Mouse (Mus musculus): Measurements from ENCODE around the gene Cyp4f18. TPM values are rescaled to one million over a fixed set of nuclear protein-coding genes. Genes with fewer than 3 reads are reported as not detected.
A peak's percentile ranks its signal among the peaks of the same experiment; 100 is the strongest.
"Not testable (repeated sequence)": the region's sequence is repeated elsewhere in the genome, so short reads cannot be mapped to it uniquely, and the experiment has no call there.

Cyp4f18 gene
- polyA plus RNA-seq (2012; rRNA removed): 18.2 and 26.4 TPM in 2 replicates

GRCm38 (mm10) chr8:72009473-72009872 is at the start of gene Cyp4f18:
Gene Cyp4f18 (minus strand): TSS chr8:72009626.
- DNase-seq: no peak
- H3K4me1 ChIP-seq (ENCODE audit: control insufficient read depth, insufficient read depth, low read length): no peaks in the 10 kb centered on the region
- WGBS: 63% methylated on average over 3 of the region's 3 CpGs
- no peak within 1 kb of the TSS for H3K4me3 ChIP-seq (replicated peaks; ENCODE audit: extremely low read depth, low read depth, low read length)
- TF ChIP-seq POLR2A (IDR thresholded peaks at IDR 0.05; ENCODE audit: borderline replicate concordance, extremely low read depth, low read depth, low read length) (no peak), CTCF (IDR thresholded peaks at IDR 0.05; ENCODE audit: insufficient read depth, low read length) (no peak)

GRCm38 (mm10) chr8:72057643-72058042 is 48.2 kb upstream of the Cyp4f18 start:
- DNase-seq; H3K4me3 ChIP-seq (replicated peaks; ENCODE audit: extremely low read depth, low read depth, low read length): not testable (repeated sequence)
- WGBS: 76% methylated on average over 3 of the region's 4 CpGs

GRCm38 (mm10) chr8:72054633-72055032 is 45.2 kb upstream of the Cyp4f18 start:
- DNase-seq; H3K4me1 ChIP-seq (ENCODE audit: control insufficient read depth, insufficient read depth, low read length); H3K4me3 ChIP-seq (replicated peaks; ENCODE audit: extremely low read depth, low read depth, low read length): not testable (repeated sequence)

More at GRCm38 (mm10) chr8:72057643-72058042, 48.2 kb upstream of the Cyp4f18 start:
- H3K4me1 ChIP-seq (ENCODE audit: control insufficient read depth, insufficient read depth, low read length): not testable (repeated sequence)

GRCm38 (mm10) chr8:72042493-72042892 is 33.1 kb upstream of the Cyp4f18 start:
- no peak for TF ChIP-seq CTCF (IDR thresholded peaks at IDR 0.05; ENCODE audit: insufficient read depth, low read length)
- TF ChIP-seq POLR2A (IDR thresholded peaks at IDR 0.05; ENCODE audit: borderline replicate concordance, extremely low read depth, low read depth, low read length): no peak
- DNase-seq: no peak
- Histone ChIP-seq H3K4me1 (ENCODE audit: control insufficient read depth, insufficient read depth, low read length) (no peaks in the 10 kb centered on the region), H3K4me3 (replicated peaks; ENCODE audit: extremely low read depth, low read depth, low read length) (no peak overlapping the region)
- WGBS: 69% methylated on average over 1 of the region's 1 CpGs

- WGBS: 72% methylated on average over 4 of the region's 4 CpGs
- not testable (repeated sequence) for DNase-seq; H3K4me1 ChIP-seq (ENCODE audit: control insufficient read depth, insufficient read depth, low read length); H3K4me3 ChIP-seq (replicated peaks; ENCODE audit: extremely low read depth, low read depth, low read length)
Measured at GRCm38 (mm10) chr8:72040918-72041317, 31.5 kb upstream of the Cyp4f18 start, which contains the start of gene Olfr372. Gene Olfr372 (plus strand): TSS chr8:72041218.

- DNase-seq: peak; percentile 40
- H3K4me3 ChIP-seq (replicated peaks; ENCODE audit: extremely low read depth, low read depth, low read length); H3K4me1 ChIP-seq (ENCODE audit: control insufficient read depth, insufficient read depth, low read length): not testable (repeated sequence)
- 11% methylated on average over 4 of the region's 4 CpGs for WGBS
Measured at GRCm38 (mm10) chr8:72032926-72033325, 23.5 kb upstream of the Cyp4f18 start.

GRCm38 (mm10) chr8:72024886-72025285 is 15.5 kb upstream of the Cyp4f18 start:
- DNase-seq: peak; percentile 39
- 8% methylated on average over 5 of the region's 9 CpGs for WGBS
- H3K4me3 ChIP-seq (replicated peaks; ENCODE audit: extremely low read depth, low read depth, low read length); H3K4me1 ChIP-seq (ENCODE audit: control insufficient read depth, insufficient read depth, low read length): not testable (repeated sequence)

GRCm38 (mm10) chr8:72019816-72020215 is 10.4 kb upstream of the Cyp4f18 start:
- no peak for TF ChIP-seq POLR2A (IDR thresholded peaks at IDR 0.05; ENCODE audit: borderline replicate concordance, extremely low read depth, low read depth, low read length)
- no peak for TF ChIP-seq CTCF (IDR thresholded peaks at IDR 0.05; ENCODE audit: insufficient read depth, low read length)
- Histone ChIP-seq H3K4me3 (replicated peaks; ENCODE audit: extremely low read depth, low read depth, low read length) (no peak overlapping the region), H3K4me1 (ENCODE audit: control insufficient read depth, insufficient read depth, low read length) (no peaks in the 10 kb centered on the region)
- WGBS: 53% methylated on average over 2 of the region's 2 CpGs
- no peak for DNase-seq

GRCm38 (mm10) chr8:72019022-72019421 is 9.6 kb upstream of the Cyp4f18 start:
- H3K4me3 ChIP-seq (replicated peaks; ENCODE audit: extremely low read depth, low read depth, low read length); H3K4me1 ChIP-seq (ENCODE audit: control insufficient read depth, insufficient read depth, low read length); DNase-seq: not testable (repeated sequence)
- WGBS: 70% methylated on average over 1 of the region's 1 CpGs

GRCm38 (mm10) chr8:72018141-72018540 is 8.7 kb upstream of the Cyp4f18 start:
- WGBS: 55% methylated on average over 2 of the region's 2 CpGs
- TF ChIP-seq POLR2A (IDR thresholded peaks at IDR 0.05; ENCODE audit: borderline replicate concordance, extremely low read depth, low read depth, low read length) (no peak), CTCF (IDR thresholded peaks at IDR 0.05; ENCODE audit: insufficient read depth, low read length) (no peak)
- no peak for DNase-seq

GRCm38 (mm10) chr8:72017339-72017738 is 7.9 kb upstream of the Cyp4f18 start:
- not testable (repeated sequence) for H3K4me1 ChIP-seq (ENCODE audit: control insufficient read depth, insufficient read depth, low read length); DNase-seq; H3K4me3 ChIP-seq (replicated peaks; ENCODE audit: extremely low read depth, low read depth, low read length)
- WGBS: 45% methylated on average over 2 of the region's 2 CpGs

More at GRCm38 (mm10) chr8:72018141-72018540, 8.7 kb upstream of the Cyp4f18 start:
- H3K4me3 ChIP-seq (replicated peaks; ENCODE audit: extremely low read depth, low read depth, low read length): no peak overlapping the region
- no peaks in the 10 kb centered on the region for H3K4me1 ChIP-seq (ENCODE audit: control insufficient read depth, insufficient read depth, low read length)

GRCm38 (mm10) chr8:72013506-72014228 is 4.2 kb upstream of the Cyp4f18 start:
- not testable (repeated sequence) for H3K4me1 ChIP-seq (ENCODE audit: control insufficient read depth, insufficient read depth, low read length); DNase-seq; H3K4me3 ChIP-seq (replicated peaks; ENCODE audit: extremely low read depth, low read depth, low read length)
- WGBS: 44% methylated on average over 6 of the region's 6 CpGs

Measured in lung, adult 2 months (tissue).